ENCODE assay signal across 21 mouse cellular contexts in the genomic region with DNA sequence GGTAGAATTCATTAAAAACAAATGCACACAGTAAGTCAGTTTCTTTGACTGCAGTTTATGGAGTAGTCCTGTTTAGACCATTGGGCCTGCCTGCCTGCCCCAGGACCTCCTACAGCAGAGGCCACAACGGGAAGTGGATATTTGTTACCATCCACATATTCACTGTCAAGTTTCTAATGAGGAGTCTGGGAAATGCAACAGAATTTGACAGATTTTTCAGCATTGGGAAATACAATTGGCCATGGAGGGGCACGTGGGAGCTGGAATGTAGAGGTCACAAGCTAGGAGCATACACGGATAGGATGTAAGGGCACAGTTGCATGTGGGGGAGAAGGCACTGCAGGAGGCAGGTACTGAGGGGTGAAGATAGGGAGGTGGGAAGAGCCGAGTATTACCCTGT. TPM values are rescaled to one million over a fixed set of nuclear protein-coding genes. Genes with fewer than 3 reads are reported as not detected.
A peak's percentile ranks its signal among the peaks of the same experiment; 100 is the strongest.
DNase-seq lines count a peak whose midpoint lies in the region; ATAC-seq and TF ChIP-seq lines count a peak whose summit lies in the region.
"Had no signal": no experiment of that assay in that cellular context is flagged by ENCODE, and none has a peak within 500 bp of the region (broad histone marks: within the 10 kb centered on the region; RNA-seq: fewer than 3 reads in every experiment).

No protein-coding gene starts in this region.

- H3K27me3 ChIP-seq in neural tube, embryonic 11.5 days (ENCODE audit: control insufficient read depth, insufficient read depth, low read length), result no peaks in the 10 kb centered on the region
- H3K27me3 ChIP-seq: intestine, embryonic 15.5 days had no signal

- TF ChIP-seq CTCF in left cerebral cortex, adult 2 months (IDR thresholded peaks at IDR 0.05), result no peak

- DNase-seq in frontal cortex, adult 2 months (ENCODE audit: extremely low spot score in 1 of 2, low spot score in 1 of 2), result no peak
- DNase-seq in left cerebral cortex, adult 2 months (ENCODE audit: extremely low spot score in 1 of 2, low spot score in 2 of 2), result no peak
- no peak for DNase-seq in left cerebral cortex, postnatal 25 days (ENCODE audit: low spot score in 2 of 2)
- DNase-seq in neural tube, embryonic 11.5 days (ENCODE audit: low spot score), result no peak
- DNase-seq in neural tube, embryonic 10.5 days (ENCODE audit: extremely low spot score, low spot score), result no peak
- DNase-seq in spleen, adult 12 weeks (ENCODE audit: low spot score), result no peak
- no peak for DNase-seq in testis, postnatal 10 days (ENCODE audit: low spot score)
- DNase-seq: B cell, adult 2 months; cerebellum, postnatal 14 days; heart, postnatal 10 days; kidney, postnatal 14 days; left cerebral cortex, postnatal 4 days had no signal

- 0 out of 2 replicates have a peak, but pooled peaks have one; percentile 3 for ATAC-seq in frontal cortex, adult (ENCODE audit: low TSS enrichment)
- no peak for ATAC-seq in neural tube, embryonic 11.5 days (ENCODE audit: insufficient read depth, low FRiP score, low TSS enrichment)
- ATAC-seq: intestine, embryonic 15.5 days had no signal

- peaks cover 24% of the 10 kb centered on the region; the same call in 1 of the 2 replicates for H3K4me1 ChIP-seq in neural tube, embryonic 11.5 days (ENCODE audit: control insufficient read depth, insufficient read depth, low read length)

- H3K9me3 ChIP-seq in neural tube, embryonic 11.5 days (ENCODE audit: control insufficient read depth, low read length), result no peaks in the 10 kb centered on the region
- H3K9me3 ChIP-seq: intestine, embryonic 15.5 days had no signal

- H3K36me3 ChIP-seq in neural tube, embryonic 11.5 days (ENCODE audit: control insufficient read depth, insufficient read depth, low read length), result peaks cover 2% of the 10 kb centered on the region; the same call in 1 of the 2 replicates
- H3K36me3 ChIP-seq: intestine, embryonic 15.5 days had no signal

- H3K27ac ChIP-seq in left cerebral cortex, adult 2 months, result peak overlapping the region; percentile 40
- no peak overlapping the region for H3K27ac ChIP-seq in neural tube, embryonic 11.5 days (ENCODE audit: low read depth, low read length)
- H3K27ac ChIP-seq: heart, adult 2 months; intestine, embryonic 15.5 days had no signal

- no peak overlapping the region for H3K4me2 ChIP-seq in neural tube, embryonic 11.5 days (ENCODE audit: low read depth)
- H3K4me2 ChIP-seq: intestine, embryonic 15.5 days had no signal

- H3K9ac ChIP-seq in neural tube, embryonic 11.5 days (ENCODE audit: low read length), result 0 out of 2 replicates have a peak overlapping the region, but pooled peaks have one; percentile 0
- H3K9ac ChIP-seq: intestine, embryonic 15.5 days had no signal

- no peak overlapping the region for H3K4me3 ChIP-seq in left cerebral cortex, adult 2 months
- no peak overlapping the region for H3K4me3 ChIP-seq in neural tube, embryonic 11.5 days (ENCODE audit: low read depth, low read length)
- H3K4me3 ChIP-seq: heart, adult 2 months; intestine, embryonic 15.5 days; myocyte had no signal

- WGBS in neural tube, embryonic 11.5 days, result 45% methylated on average over 4 of the region's 4 CpGs

- intact Hi-C loops in left cerebral cortex, adult 2 months (cut with DNase I), result no loop called here
- intact Hi-C loops in left cerebral cortex, postnatal 25 days (cut with DNase I), result no loop called here

RNA-seq across cellular contexts. Expression of a gene that starts 21.7 kb away (rescaled TPM):
- 65.6 and 75.2 TPM in 2 replicates for polyA plus RNA-seq in frontal cortex, adult 2 months (2012; rRNA removed)
- total RNA-seq in left cerebral cortex, adult 2 months (2021), result 10 to 100 TPM; 62.3 to 62.4 TPM
- 10 to 100 TPM; 56.3 to 71.3 TPM for total RNA-seq in left cerebral cortex, postnatal 25 days (2021)
- polyA plus RNA-seq in neural tube, embryonic 11.5 days (2014; fragmentation: Nextera tagmentation; extraction: Ambion mirVana), result 18.0 and 21.0 TPM in 2 replicates

RNA-seq across cellular contexts. Expression of a gene that starts 56.6 kb away (rescaled TPM):
- polyA plus RNA-seq in frontal cortex, adult 2 months (2012; rRNA removed), result not detected in 2 replicates
- not detected for total RNA-seq in left cerebral cortex, adult 2 months (2021)
- not detected for total RNA-seq in left cerebral cortex, postnatal 25 days (2021)
- polyA plus RNA-seq in neural tube, embryonic 11.5 days (2014; fragmentation: Nextera tagmentation; extraction: Ambion mirVana), result not detected in 2 replicates
- total RNA-seq: adrenal gland, postnatal 4 days; gastrocnemius, adult 18-20 months; heart, adult 2 months; heart, postnatal 10 days; left cerebral cortex, postnatal 4 days; megakaryocyte progenitor cell, adult 5-6 weeks had no signal
- polyA plus RNA-seq: intestine, embryonic 15.5 days; liver, embryonic 16.5 days; myocyte; urinary bladder, adult 2 months had no signal
